Mouse (Mus musculus) naive thymus-derived CD4-positive, alpha-beta T cell, adult 2 months (primary cell): Measurements from ENCODE around the gene Nrl.

Experiments
- DNase-seq: peaks from one replicate; pipeline ENCODE4 v3.0.0-alpha.2; 2011; ENCODE audit warnings: low read depth

Gene Nrl

DNA sequence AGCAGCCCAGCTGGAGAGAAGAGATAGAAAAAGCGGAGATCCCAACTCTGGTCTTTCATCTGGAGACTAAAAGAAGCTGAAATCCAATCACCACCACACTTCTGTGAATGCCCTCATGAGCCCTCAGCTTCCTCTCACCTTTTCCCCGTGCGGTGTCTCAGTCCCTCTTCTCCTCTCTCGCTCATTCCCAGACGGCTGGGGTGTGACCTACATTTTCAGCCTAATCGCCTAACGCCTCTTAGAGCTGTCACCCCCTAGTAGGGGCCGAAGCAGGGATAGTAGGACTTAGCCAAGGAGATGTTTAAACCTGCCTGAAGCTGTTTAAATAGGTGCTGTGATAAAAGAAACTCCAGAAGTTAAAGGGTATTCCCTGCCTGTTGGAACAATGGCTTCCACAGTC lies at the start of gene Nrl:
Gene Nrl, minus strand, starts transcription at position 197 of the 400 bp plus-strand sequence.
- DNase-seq, result no peak

DNA sequence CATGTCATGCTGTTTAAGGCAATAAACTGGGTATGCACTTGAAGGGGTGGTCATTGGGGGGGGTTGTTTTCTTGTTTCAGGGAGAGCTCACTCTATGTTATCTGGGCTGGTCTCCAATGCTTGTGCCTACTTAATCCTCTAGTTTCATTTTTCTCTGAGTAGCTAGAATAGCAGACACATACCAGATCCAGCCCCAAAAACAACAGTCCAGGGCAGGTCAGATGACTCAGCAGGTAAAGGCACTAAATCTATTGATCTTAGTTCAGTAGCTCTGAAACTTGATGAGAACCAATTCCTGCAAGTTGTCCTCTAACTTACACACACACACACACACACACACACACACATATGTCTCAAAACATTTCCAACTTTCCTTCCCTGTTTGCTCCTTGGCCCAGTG lies 47.0 kb upstream of the Nrl start:
- DNase-seq, result no peak

DNA sequence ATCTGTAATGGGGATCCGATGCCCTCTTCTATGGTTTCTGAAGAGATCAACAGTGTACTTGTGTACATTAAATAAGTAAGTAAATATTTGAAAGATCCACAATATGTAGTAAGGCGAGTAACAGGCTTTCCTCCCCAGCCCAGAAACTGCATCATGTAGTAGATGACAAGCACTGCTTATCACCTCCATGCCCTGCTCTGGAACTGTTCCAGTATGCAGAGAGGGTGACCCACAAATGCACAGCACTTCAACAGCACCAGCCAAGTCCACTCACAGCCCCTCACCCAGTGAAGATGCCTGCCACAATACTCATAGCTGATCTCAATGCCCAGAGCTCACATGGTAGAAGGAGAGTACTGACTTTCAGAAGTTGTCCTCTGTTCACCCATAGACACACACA lies 45.8 kb upstream of the Nrl start:
- no peak for DNase-seq

DNA sequence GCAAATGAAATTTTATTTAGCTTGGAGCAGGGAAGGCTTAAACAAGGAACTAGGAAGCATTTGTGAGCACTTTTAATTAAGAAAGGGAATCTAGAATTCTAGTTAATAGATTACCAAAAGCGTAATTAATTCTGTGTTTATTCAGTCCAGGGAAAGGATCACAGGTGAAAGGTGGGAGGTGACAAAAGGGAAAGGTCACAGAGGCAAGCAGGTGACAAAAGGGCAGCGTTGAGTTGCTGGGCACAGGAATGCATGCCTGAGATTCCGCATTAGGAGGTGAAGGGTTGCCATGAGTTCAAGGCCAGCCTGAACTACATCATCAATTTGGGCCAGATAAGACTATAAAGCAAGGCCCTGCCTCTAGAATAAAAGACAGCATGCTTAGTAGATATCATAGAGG lies 42.7 kb upstream of the Nrl start:
- no peak for DNase-seq

DNA sequence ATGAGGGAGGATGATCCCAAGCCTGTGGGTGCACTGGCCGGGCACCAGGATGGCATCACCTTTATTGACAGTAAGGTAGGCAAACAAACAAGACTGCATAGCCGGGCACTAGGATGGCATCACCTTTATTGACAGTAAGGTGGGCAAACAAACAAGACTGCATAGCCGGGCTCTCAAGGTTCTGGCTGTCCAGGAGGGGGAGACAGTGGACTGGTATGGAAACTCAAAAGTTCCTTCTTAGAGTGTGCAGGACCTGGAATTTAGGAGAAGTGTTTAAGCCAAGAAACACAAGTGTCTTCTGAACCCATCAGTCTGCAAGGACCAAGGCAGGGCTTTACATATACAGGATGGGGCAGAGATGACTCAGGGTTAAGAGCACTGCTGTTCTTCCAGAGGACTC lies 41.0 kb upstream of the Nrl start:
- DNase-seq, result no peak

DNA sequence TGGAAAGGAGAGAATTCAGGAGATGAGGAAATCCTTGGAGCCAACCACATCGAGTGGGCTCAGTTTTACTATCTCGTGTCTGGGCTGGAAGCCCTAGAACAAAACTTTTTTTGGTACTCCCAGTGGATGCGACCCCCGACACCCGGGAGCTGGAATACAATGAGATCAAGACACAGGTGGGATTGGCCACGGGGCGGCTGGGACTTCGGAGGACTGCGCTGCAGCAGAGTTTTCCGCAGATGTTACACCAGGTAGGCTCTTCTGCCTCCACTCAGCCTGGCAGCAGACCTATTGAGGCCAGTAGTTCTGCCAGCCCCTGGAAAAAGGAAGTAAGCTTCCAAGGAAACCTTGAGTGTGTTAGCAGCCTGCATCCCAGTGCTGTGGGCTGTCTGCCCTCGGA lies 38.5 kb upstream of the Nrl start:
- DNase-seq, result no peak

DNA sequence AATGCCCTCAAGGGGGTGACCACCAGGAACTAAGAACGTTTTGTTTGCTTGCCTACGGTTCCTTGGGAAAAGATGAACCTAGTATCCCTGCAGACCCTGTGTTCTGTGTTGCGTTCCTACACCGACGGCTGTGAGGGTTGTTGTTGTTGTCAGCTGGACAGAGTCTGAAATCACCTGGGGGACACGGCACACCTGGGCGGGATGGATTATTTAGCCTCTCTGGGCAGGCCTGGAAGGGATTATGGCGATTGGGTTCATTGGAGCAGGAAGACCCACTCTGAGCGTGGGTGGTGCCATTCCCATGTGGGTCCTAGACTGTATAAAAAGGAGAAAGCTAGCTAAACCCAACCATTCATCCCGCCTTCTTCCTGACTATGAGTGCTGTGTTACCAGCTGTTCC lies 37.1 kb upstream of the Nrl start:
- no peak for DNase-seq

DNA sequence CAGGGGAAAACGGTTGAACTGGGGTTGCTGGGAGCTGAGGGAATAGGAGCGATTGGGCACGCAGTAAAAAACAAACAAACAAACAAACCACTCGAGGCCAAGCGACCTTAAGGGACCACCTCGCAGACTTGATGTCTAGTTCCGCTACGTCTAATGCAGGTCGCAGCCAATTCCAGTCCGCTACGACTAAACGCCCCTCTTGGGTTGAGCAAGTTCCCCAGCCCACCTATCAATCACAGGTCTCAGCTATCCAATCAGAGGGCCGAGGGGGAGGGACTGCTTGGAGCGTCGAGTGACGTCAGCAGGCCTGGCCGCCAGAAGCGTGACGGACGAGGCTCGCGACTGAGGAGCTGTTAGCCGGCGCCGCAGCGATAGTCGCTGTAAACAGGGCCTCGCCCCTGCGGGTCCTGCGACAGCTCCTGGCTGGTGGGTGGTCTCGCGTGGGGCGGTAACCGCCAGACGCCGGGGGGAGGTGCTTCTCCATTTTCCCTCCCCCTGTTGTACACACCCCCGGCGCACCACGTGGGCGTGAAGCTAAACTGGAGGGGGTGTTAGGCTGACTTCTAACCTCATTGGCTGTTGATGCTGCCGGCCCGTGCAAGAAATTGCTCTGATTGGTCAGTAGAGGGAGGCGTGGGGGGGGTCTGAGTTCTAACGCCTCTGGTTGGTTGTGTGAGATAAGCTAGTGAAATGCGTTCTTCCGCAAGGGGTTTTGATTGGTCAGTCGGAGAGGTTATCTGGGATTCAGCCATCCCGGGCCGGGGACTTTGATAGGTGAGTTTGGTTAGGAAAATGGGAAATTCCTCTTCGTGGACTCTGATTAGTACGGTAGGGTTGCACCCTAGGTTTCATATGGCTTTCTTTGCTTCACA lies 35.7 kb upstream of the Nrl start, which contains the start of gene A730061H03Rik:
Gene A730061H03Rik, minus strand, starts transcription at position 205 of the 872 bp plus-strand sequence.
- peak; percentile 99 for DNase-seq

DNA sequence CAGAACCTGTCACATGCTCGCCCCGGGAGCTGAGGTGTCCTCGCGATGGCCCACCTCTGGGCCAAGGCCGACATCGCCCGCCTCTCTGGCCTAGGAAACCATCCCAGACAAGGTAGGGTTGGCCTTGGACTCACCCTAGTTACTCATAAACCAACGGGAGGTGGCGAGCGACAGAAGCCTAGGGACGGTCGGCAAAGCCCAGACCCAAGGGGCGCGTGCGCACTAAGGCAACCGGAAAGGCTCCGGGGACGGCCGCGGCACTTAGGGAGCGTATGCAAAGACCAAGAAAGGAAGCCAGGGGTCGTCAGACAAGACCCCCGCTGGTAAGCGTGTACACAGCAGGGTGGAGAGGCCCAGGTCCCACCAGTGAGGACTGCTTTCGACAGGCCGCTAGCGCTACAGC lies 35.0 kb upstream of the Nrl start, which contains the start of gene Dcaf11:
Gene Dcaf11, plus strand, starts transcription at position 208 of the 403 bp plus-strand sequence.
- peak; percentile 91 for DNase-seq

DNA sequence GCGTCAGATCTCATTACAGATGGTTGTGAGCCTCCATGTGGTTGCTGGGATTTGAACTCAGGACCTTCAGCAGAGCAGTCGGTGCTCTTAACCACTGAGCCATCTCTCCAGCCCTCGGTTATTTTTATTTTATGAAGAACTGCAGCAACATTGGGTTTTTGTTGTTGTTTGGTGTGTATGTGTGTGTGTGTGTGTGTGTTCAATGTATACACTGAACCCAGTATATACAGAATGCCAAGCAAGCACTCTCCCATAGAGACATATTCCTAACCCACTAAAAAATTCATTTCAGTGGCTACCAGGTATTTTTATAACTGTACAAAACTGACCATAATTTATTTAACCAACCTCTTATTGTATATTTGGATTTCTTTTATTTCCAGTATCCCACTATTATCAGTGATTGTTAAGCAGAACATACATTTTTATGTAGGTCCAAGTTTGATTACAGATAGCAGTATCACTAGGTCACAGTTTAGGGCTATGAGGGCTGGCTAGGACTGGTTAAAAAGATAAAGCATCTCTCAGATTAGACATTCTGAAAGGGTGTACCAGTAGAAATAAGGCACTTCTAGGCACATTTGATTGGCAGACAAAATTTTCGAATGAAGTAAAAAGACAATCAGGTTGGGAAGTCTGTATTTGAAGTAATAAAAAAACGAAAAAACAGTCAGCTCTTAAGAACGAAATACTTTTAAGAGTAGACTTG lies 34.1 kb upstream of the Nrl start:
- no peak for DNase-seq

DNA sequence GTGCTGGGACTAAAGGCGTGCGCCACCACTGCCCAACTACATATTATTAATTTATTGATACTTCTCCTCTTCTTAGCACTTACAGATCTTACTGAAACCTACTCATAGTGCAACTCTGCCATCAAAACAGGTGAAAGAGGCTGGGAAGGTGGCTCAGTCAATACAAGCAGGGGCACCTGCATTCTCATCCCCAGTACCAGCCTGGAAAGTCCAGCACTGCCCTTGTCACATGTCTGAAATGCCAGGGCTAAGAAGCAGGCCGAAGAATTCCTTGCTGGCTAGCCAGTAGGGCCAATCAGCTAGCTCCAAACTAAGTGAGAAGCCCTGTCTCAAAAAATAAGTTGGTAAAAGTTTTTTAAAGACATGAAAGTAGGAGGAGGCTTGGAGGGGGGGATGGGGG lies 32.8 kb upstream of the Nrl start:
- no peak for DNase-seq

DNA sequence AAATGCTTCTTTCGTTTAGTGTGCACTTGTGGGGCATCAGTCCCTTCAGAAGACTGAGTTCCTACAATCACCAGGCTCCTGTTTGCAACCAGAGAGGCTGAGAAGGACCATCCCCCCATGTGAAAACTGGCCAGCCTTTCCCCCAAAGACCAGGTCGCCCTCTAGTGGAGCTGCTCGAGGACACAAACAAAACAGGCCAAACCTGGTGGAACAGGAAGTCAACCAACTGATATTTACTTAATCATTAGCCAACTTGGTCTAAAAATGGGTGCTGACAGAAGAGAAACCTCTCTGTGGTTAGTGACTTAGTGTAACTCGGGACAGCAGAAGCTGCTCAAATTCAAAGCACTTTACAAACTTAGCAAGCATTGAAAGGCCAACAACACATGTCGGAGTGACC lies 32.2 kb upstream of the Nrl start:
- DNase-seq, result peak; percentile 80

DNA sequence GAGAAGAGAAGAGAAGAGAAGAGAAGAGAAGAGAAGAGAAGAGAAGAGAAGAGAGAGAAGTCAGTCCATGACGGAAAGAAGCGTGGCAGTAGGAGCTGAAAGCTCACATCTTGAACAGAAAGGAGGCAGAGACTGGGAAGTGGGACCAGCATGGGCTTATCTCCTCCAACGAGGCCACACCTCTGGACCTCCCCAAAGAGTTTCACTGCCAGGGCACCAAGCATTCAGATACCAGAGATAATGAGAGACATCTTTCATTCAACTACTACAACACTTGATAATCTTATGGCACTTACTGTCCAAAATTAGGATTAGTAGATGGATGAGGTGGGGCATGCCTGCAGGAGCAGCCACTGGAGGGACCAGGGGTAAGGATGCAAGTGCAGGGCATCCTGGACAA lies 31.0 kb upstream of the Nrl start:
- DNase-seq, result no peak

DNA sequence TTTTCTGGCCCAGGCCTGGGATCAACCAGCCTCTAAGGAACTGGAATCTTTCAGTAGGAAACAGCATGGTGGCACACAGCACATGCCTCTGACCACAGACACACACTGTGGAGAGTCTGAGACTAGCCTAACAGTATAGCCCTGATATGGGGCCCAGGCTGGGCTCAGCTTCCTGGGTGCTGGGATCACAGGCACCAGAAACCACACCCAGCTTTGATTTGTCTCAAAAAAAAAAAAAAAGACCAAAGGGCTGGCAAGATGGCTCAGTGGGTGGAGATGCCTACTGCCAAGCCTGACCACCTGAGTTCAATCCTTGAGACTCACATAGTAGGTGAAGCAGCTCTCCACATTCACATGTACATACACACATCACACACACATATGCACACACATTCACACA lies 29.9 kb upstream of the Nrl start:
- peak; percentile 47 for DNase-seq

DNA sequence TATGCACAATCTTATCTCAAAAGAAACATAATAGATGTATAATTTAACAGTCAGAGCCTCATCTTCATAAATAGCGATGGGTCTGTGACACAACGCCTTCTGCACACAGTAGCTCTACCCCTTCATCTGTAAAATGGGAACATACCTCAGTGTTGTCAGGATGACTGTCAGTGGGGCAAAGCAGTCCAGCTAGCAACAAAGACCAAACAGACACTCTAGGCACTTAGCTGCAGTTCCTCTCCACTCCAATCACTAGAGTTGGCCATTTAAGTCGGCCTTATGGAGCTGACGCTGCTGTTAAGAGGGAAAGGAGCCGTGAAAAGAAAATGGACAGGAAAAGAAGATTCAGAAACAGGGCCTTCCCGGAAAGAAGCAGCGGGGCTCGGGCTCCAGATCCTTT lies 27.0 kb upstream of the Nrl start:
- no peak for DNase-seq

DNA sequence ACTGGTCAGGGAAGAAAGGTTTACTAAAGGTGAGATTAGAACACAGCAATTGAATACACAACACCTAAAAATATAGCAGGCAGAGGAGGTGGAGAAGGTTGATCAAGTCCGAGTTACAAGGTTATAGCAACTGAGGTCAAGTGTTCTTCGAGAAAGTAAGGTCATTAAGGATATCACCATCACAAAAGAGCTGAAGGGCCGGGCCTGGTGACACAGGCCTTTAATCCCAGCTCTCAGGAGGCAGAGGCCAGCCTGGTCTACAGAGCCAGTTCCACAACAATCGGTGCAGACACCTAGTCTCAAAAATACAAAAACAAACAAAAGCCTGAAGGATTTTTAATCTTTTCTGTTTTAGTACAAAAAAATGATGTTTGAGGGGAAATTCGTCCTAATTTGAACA lies 26.6 kb upstream of the Nrl start:
- DNase-seq, result no peak

DNA sequence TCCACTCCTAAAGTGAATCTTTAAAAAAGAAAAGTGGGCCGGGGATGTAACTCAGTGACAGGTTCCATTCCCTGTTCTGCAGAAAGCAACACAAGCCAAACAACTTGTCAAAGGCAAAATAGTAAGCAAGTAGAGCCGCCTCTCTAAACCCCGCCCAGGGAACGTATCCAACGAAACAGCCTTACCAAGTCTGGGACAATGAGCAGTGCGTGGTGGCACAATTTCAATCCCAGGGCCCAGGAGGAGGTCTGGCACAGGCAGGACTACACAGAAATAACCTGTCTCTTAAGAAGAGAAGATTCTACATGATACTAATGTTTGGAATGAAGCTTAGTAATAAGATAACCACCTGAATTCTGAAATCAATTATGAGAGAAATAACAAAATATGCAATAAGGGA lies 25.4 kb upstream of the Nrl start:
- DNase-seq, result no peak

DNA sequence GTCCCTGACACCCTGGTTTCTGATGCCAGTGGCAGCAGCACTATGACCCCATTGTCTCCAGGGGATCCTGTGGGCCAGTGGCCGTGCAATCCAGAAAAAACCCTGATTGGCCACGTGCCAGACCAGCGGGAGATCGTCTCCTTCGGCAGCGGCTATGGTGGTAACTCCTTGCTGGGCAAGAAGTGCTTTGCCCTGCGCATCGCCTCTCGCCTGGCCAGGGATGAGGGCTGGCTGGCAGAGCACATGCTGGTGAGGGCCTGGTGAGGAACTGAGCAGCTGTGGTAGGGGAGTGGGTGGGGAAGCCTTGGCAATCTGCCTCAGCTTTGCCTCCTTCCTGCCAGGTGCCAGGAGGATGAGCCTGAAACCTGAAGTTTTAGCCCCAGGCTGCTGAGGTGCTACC lies 19.6 kb upstream of the Nrl start:
- no peak for DNase-seq

DNA sequence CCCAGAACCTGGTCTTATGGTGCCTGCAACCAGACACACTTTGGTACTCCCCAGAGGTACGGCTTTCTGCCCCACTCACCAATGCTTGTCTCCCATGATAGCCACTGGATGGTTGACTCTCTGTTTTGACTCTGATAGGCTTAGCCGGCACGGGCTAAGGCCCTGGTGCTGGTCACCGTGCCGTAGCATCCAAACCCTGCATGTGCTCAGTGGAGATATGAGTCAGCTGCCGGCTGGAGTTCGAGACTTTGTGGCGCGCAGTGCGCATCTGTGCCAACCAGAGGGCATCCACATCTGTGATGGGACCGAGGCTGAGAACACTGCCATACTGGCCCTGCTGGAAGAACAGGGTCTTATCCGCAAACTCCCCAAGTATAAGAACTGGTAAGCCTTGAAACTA lies 17.5 kb upstream of the Nrl start:
- no peak for DNase-seq

DNA sequence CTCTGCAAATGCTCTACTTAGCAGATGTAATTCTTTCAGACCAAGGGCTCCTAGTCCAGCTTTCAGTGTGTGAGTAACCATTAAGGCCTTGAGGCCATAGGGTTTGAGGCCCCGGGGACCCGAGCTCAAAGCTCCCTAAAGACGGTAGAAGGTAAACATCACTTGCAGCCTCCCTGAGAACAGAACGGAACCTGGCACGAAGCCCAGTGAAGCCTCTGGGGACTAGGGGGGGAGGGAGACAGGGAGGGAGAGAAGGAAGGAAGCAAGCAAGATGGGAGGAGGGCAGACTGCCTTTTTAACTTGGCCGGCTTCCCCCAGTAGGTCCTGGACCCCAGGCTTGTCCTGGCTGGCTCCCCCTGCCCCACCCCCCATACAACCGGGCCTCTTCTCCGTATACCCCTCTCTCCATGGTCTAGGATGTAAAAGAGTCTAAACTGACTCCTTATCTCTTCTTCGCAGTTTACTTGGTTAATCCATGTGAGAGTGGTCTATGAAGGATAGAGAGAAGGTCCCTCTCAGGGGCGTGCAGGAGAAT lies 16.1 kb upstream of the Nrl start:
- DNase-seq, result peak; percentile 73

DNA sequence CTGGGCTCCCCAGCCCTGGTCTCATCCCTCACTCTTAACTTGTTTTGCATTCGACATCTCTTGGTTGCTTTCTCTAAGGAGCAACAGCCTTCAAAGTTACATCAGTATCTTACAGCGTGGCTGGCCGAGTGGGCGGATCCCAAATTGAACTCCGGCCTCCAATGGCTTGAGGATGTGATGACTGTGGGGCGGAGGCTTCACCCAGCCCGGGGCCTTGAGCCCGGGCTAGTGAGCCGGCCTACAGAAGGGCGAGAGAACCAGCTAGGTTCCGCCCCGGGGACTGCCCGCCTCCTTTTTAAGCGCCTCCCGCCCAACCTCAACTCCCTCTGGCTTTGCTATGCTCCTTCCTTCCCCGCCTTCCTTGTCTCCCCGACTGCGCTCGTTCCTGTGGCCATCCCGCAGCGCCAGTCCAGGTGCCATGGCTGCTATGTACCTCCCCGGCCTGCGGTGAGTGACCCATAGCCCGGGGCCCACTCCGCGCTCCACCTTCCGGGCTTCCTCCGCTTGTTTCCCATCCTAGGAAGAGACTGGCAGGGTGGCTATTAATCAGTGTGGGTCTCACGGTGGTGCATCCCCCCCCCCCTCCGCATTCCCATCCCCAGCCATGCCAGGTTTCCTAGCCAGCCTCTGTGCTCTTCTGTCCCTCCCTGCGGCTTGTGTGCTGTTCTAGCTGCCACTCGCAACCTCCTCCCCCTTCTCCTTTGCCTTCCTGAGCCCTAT lies 15.4 kb upstream of the Nrl start, which contains the start of gene Pck2:
Gene Pck2, plus strand, starts transcription at position 200 of the 720 bp plus-strand sequence.
- DNase-seq, result peak; percentile 55

DNA sequence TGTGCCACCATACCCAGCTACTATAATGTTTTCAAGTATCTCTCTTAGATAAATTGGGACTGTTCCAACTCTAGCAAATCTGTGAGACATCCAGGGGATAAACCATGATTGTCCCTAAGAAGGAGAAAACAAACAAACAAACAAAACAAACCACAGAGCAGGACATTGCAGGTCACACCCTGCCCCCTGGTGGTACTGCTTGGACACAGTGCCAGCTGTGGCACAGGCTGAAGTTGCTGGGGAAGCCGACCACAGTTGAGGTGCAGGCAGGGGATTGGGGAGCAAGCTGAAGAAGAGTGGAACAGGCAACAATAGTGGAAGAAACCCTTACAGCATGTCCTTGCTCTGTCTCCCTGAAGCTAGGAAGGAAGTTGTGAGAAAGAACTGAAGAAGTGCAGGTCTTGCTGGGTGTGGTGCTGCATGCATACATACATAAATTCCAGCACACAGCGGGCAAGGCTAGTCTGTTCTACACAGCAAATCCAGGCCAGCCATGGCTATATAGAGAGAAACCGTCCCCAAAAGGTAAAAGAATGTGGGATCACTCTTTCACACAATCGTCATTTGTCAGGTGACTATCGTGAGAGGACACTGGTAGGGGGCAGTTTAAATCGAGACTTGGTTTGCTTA lies 11.4 kb upstream of the Nrl start:
- DNase-seq, result peak; percentile 52
